Mouse (Mus musculus): ENCODE results near the gene Usp7. TPM values are rescaled to one million over a fixed set of nuclear protein-coding genes. Genes with fewer than 3 reads are reported as not detected.

The Usp7 gene
- polyA plus RNA-seq, 1 experiment: 29.8 TPM

DNA sequence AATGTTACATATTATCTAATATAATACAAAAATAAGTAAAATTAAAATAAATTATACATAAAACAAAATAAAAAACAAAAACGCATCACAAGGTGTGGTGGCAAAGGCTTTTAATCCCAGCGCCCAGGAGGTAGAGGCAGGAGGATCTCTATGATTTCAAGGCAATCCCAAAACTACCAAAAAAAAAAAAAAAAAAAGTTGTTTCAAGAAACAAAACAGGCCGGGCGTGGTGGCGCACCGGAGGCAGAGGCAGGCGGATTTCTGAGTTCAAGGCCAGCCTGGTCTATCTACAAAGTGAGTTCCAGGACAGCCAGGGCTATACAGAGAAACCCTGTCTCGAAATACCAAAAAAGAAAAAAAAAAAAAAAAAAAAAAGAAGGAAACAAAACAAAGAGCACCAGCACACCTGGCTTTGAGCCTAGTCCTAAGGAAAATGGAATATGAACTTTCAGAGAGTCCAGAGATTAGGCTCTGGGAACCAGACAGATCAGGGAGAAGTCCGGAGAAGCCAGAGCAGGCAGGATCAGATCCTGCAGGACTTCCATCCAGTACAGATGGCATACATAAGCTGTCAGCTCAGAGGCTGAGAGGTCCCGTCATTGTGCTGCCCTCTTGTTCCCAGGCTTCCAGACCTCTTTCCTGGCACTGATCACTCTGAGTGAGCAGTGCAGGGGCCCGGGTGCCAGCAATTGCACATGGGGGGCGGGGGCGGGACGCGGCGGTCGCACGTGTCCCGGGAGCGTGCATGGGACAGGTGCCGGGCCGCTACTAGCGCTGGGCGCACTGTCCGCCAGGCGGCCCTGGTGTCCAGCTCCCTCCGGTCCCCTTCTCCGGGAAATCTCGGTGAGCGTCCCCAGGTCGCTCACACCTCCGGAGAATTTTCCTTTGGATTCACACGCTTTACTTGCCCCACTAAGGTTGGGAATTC, 36.8 kb upstream of the Usp7 start:
- DNase-seq: no peak
- H3K4me1 ChIP-seq (ENCODE audit: control insufficient read depth, insufficient read depth, low read length): peaks cover 7% of the 10 kb centered on the region
- peak overlapping the region; percentile 55 for H3K4me3 ChIP-seq (replicated peaks; ENCODE audit: extremely low read depth, low read depth, low read length)
- WGBS: 10% methylated on average over 33 of the region's 33 CpGs
- no peak for TF ChIP-seq POLR2A (IDR thresholded peaks at IDR 0.05; ENCODE audit: borderline replicate concordance, extremely low read depth, low read depth, low read length)
- TF ChIP-seq CTCF (IDR thresholded peaks at IDR 0.05; ENCODE audit: insufficient read depth, low read length): peak; percentile 32

DNA sequence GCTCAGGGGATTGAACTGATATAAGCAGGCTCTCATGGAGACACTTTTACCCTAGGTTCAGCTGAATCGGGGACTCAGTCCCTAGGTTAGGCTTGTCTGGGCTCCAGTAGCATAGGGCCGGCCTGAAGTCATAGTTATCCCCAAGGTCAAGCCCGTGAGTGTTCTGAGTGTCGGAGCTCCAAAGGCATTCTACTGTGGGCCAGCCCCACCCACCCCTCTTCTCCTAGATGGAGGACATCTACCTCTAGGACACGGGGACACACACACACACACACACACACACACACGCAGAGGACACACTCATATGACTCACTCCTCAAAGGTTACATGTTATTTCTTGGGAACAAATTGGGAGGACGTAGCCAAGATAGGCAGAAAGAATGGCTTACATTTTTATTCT, 35.3 kb upstream of the Usp7 start:
- Histone ChIP-seq H3K4me1 (ENCODE audit: control insufficient read depth, insufficient read depth, low read length) (peaks cover 6% of the 10 kb centered on the region), H3K4me3 (replicated peaks; ENCODE audit: extremely low read depth, low read depth, low read length) (no peak overlapping the region)
- WGBS: 82% methylated on average over 7 of the region's 7 CpGs
- no peak for DNase-seq
- no peak for TF ChIP-seq POLR2A (IDR thresholded peaks at IDR 0.05; ENCODE audit: borderline replicate concordance, extremely low read depth, low read depth, low read length)
- no peak for TF ChIP-seq CTCF (IDR thresholded peaks at IDR 0.05; ENCODE audit: insufficient read depth, low read length)

DNA sequence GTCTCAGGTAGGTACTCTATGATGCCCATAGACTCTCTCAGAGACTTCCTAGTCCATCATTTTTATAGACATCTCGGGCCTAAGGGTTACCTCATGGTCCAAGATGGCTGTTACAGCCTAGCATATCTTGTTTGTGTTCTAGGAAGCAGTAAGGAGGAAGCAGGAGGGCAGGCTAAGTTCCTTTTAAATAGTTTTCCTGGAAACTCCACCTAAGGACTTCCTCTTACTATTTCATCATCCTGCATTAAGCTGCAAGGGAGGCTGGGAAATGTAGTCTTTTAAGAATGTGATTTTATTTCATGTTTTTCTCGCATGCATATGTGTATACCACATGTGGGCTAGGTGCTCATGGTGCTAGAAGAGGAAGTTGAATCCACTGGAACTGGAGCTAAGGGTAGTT, 31.6 kb upstream of the Usp7 start:
- H3K4me1 ChIP-seq (ENCODE audit: control insufficient read depth, insufficient read depth, low read length): peaks cover 2% of the 10 kb centered on the region
- H3K4me3 ChIP-seq (replicated peaks; ENCODE audit: extremely low read depth, low read depth, low read length): no peak overlapping the region
- WGBS: 67% methylated on average over 2 of the region's 2 CpGs
- TF ChIP-seq CTCF (IDR thresholded peaks at IDR 0.05; ENCODE audit: insufficient read depth, low read length): no peak
- no peak for TF ChIP-seq POLR2A (IDR thresholded peaks at IDR 0.05; ENCODE audit: borderline replicate concordance, extremely low read depth, low read depth, low read length)
- no peak for DNase-seq

DNA sequence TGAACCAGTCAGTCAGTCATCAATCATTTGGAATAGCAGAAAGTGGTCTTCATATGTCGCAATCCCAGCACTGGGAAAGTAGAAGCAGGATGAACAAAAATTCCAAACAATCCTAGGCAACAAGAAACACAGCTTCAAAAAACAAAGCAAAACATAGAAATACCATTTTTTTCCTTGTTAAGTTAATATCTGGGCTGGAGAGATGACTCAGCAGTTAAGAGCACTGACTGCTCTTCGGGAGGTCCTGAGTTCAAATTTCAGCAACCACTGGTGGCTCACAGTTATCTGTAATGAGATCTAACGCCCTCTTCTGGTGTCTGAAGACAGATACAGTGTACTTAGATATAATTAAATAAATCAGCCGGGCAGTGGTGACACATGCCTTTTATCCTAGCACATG, 30.5 kb upstream of the Usp7 start:
- WGBS: 71% methylated on average over 4 of the region's 4 CpGs
- no peak for DNase-seq
- Histone ChIP-seq H3K4me1 (ENCODE audit: control insufficient read depth, insufficient read depth, low read length) (peaks cover 2% of the 10 kb centered on the region), H3K4me3 (replicated peaks; ENCODE audit: extremely low read depth, low read depth, low read length) (no peak overlapping the region)
- no peak for TF ChIP-seq POLR2A (IDR thresholded peaks at IDR 0.05; ENCODE audit: borderline replicate concordance, extremely low read depth, low read depth, low read length)

DNA sequence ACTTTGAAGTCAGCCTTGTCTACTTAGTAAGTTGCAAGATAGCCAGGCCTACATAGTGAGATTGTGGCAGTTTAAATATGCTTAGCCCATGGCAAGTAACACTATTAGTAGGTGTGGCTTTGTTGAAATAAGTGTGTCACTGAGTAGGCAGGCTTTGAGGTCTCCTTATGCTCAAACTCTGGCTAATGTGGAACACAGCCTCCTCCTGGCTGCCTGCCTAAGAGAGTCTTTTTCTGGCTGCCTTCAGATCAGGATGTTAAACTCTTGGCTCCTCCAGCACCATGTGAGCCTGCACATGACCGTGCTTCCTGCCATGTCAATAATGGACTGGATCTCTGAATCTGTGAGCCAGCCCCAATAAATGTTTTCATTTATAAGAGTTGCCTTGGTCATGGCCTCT, 29.3 kb upstream of the Usp7 start:
- Histone ChIP-seq H3K4me3 (replicated peaks; ENCODE audit: extremely low read depth, low read depth, low read length) (no peak overlapping the region), H3K4me1 (ENCODE audit: control insufficient read depth, insufficient read depth, low read length) (peaks cover 2% of the 10 kb centered on the region)
- TF ChIP-seq CTCF (IDR thresholded peaks at IDR 0.05; ENCODE audit: insufficient read depth, low read length) (no peak), POLR2A (IDR thresholded peaks at IDR 0.05; ENCODE audit: borderline replicate concordance, extremely low read depth, low read depth, low read length) (no peak)
- DNase-seq: no peak
- WGBS: 21% methylated on average over 1 of the region's 1 CpGs

DNA sequence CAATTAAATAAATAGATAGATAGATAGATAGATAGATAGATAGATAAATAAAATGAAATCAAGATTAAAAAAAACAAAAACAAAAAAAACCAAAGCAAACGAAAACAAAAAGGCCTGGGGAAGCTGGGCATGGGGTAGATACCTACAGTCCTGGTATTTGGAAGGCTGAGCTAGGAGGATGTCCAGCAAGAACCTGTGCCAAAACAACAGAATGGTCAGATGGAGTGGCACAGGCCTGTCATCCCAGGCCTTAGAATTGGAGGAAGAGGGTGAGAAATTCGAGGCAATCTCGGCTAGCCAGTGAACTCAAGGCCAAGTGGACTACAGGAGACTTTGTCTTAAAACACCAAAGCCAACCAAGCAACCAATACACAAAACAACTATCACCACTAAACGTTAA, 25.8 kb upstream of the Usp7 start:
- Histone ChIP-seq H3K4me1 (ENCODE audit: control insufficient read depth, insufficient read depth, low read length) (no peaks in the 10 kb centered on the region), H3K4me3 (replicated peaks; ENCODE audit: extremely low read depth, low read depth, low read length) (no peak overlapping the region)
- no peak for TF ChIP-seq POLR2A (IDR thresholded peaks at IDR 0.05; ENCODE audit: borderline replicate concordance, extremely low read depth, low read depth, low read length)
- no peak for TF ChIP-seq CTCF (IDR thresholded peaks at IDR 0.05; ENCODE audit: insufficient read depth, low read length)
- WGBS: 79% methylated on average over 4 of the region's 4 CpGs
- no peak for DNase-seq

DNA sequence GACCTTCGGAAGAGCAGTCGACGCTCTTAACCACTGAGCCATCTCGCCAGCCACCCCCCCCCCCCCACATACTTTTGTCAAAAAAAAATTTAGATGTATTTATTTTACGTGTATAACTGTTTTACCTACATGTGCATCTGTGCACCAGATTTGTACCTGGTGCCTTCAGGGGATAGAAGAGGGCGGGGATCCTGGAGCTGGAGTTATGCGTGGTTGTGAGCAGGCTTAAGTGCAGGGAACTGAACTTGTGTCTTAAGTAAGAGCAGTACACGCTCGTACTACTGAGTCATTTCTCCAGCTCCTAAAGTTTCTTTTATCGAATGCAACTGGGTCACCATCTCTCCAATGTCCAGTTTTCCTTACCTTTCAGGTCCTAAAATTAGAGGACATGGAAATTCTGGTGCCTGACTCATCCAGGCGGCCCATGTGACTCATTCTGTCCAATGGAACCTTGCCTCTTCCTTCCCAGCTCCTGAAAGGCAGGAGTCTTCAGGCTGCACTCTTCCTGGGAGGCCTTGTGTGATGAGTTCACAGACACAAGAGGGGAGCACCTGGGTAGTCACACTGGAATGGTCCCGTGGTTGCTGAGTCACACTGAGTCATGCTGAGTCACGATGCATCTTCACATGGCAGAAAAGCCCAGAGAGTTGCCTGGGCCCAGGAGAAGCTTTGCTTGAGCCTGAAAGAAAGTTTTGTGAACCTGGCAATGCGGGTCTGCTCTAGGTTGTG, 18.5 kb upstream of the Usp7 start:
- 89% methylated on average over 14 of the region's 14 CpGs for WGBS
- H3K4me1 ChIP-seq (ENCODE audit: control insufficient read depth, insufficient read depth, low read length): no peaks in the 10 kb centered on the region
- no peak for DNase-seq
- H3K4me3 ChIP-seq (replicated peaks; ENCODE audit: extremely low read depth, low read depth, low read length): no peak overlapping the region
- no peak for TF ChIP-seq CTCF (IDR thresholded peaks at IDR 0.05; ENCODE audit: insufficient read depth, low read length)

DNA sequence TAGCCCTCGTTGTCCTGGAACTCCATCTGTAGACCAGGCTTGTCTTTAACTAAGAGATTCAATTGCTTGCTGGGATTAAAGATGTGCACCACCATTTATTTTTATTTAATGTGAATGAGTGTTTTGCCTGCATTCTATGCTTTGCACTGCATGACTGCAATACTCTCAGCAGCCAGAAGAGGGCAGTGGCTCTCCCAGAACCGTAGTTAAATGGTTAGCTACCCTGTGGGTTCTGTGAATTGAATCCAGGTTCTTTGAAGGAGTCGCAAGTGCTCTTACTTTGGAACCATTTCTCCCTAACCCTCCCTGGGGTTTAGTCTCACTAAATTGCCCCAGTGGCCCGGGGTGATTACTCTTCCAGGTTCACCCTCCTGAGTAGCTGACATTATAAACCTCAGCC, 14.6 kb upstream of the Usp7 start:
- WGBS: 22% methylated on average over 4 of the region's 4 CpGs
- DNase-seq: peak; percentile 44
- Histone ChIP-seq H3K4me3 (replicated peaks; ENCODE audit: extremely low read depth, low read depth, low read length) (no peak overlapping the region), H3K4me1 (ENCODE audit: control insufficient read depth, insufficient read depth, low read length) (no peaks in the 10 kb centered on the region)
- no peak for TF ChIP-seq POLR2A (IDR thresholded peaks at IDR 0.05; ENCODE audit: borderline replicate concordance, extremely low read depth, low read depth, low read length)
- TF ChIP-seq CTCF (IDR thresholded peaks at IDR 0.05; ENCODE audit: insufficient read depth, low read length): peak; percentile 61

DNA sequence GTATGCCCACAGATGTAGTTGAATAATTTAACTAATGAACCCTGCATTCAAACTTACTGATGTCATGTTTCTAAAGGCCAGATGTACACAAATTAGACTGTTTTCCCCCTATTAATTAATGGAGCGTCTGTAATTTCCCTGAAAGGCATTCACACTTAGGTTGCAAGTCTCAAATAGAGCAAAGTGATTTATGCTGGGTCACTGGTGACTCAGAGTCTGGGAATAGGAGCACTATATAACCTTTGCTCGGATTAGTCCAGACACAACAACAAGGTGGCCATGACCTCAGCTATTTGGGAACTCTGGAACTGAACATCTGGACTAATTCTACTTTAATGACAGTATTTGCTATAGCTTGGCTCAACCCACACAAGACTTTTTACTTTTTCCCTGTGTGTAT, 3.8 kb upstream of the Usp7 start:
- WGBS: 78% methylated on average over 2 of the region's 2 CpGs
- no peak for DNase-seq
- H3K4me1 ChIP-seq (ENCODE audit: control insufficient read depth, insufficient read depth, low read length): no peaks in the 10 kb centered on the region
- no peak for TF ChIP-seq POLR2A (IDR thresholded peaks at IDR 0.05; ENCODE audit: borderline replicate concordance, extremely low read depth, low read depth, low read length)
- no peak for TF ChIP-seq CTCF (IDR thresholded peaks at IDR 0.05; ENCODE audit: insufficient read depth, low read length)
- no peak overlapping the region for H3K4me3 ChIP-seq (replicated peaks; ENCODE audit: extremely low read depth, low read depth, low read length)

DNA sequence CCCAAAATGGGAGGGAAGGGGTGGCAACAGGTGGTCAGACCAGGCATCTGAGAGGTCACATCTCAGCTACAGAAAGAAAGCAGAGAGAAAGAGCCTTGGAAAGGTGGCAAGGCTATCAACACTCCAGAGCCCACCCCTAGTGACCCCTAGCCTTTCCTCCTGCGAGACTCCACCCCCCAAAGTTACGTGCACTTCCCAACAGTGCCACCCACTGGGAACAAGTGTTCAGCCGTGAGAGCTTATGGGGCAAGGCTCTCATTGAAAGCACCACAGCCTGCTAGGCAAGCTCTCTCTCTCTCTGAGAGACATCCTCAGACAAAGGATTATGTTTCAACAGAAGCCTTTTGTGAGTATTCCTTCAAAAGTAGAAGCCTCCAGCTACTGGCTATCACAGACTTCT, 2.8 kb upstream of the Usp7 start:
- no peak for DNase-seq
- WGBS: 4% methylated on average over 3 of the region's 3 CpGs
- TF ChIP-seq CTCF (IDR thresholded peaks at IDR 0.05; ENCODE audit: insufficient read depth, low read length) (0 out of 2 replicates have a peak, but pooled peaks have one; percentile 2), POLR2A (IDR thresholded peaks at IDR 0.05; ENCODE audit: borderline replicate concordance, extremely low read depth, low read depth, low read length) (no peak)
- Histone ChIP-seq H3K4me1 (ENCODE audit: control insufficient read depth, insufficient read depth, low read length) (no peaks in the 10 kb centered on the region), H3K4me3 (replicated peaks; ENCODE audit: extremely low read depth, low read depth, low read length) (no peak overlapping the region)

All from lung, adult 2 months (tissue).